Mouse (Mus musculus): ENCODE measurements around the gene Mocs3. TPM values are rescaled to one million over a fixed set of nuclear protein-coding genes. Genes with fewer than 3 reads are reported as not detected.

Mocs3 gene
- polyA plus RNA-seq, 1 experiment from 2014 or later = 5.6 TPM

- H3K4me3 ChIP-seq (ENCODE audit: low read depth, low read length) = no peak overlapping the region
- WGBS = 65% methylated on average over 8 of the region's 8 CpGs
- H3K4me2 ChIP-seq (replicated peaks; ENCODE audit: low read depth, low read length) = no peak overlapping the region
- no peaks in the 10 kb centered on the region for H3K36me3 ChIP-seq (ENCODE audit: insufficient read depth, low read length)
- DNase-seq (ENCODE audit: low spot score) = no peak
- no peaks in the 10 kb centered on the region for H3K4me1 ChIP-seq (ENCODE audit: insufficient read depth, low read depth, low read length)
- H3K9me3 ChIP-seq (ENCODE audit: low read length) = no peaks in the 10 kb centered on the region
- no peak overlapping the region for H3K27ac ChIP-seq (ENCODE audit: low read length)
- no peaks in the 10 kb centered on the region for H3K27me3 ChIP-seq (replicated peaks; ENCODE audit: insufficient read depth, low read length)
- ATAC-seq = no peak
- TF ChIP-seq EP300 (IDR thresholded peaks at IDR 0.05) (no peak), CTCF (IDR thresholded peaks at IDR 0.05) (no peak)
- H3K9ac ChIP-seq (replicated peaks; ENCODE audit: low read depth) = no peak overlapping the region
Observed at GRCm38 (mm10) chr2:168248167-168248855, 17.9 kb downstream of the Mocs3 start.

- no peaks in the 10 kb centered on the region for H3K27me3 ChIP-seq (replicated peaks; ENCODE audit: insufficient read depth, low read length)
- no peak overlapping the region for H3K27ac ChIP-seq (ENCODE audit: low read length)
- no peaks in the 10 kb centered on the region for H3K4me1 ChIP-seq (ENCODE audit: insufficient read depth, low read depth, low read length)
- no peaks in the 10 kb centered on the region for H3K9me3 ChIP-seq (ENCODE audit: low read length)
- DNase-seq (ENCODE audit: low spot score) (peak; percentile 49), ATAC-seq (no peak)
- peak; percentile 49 for TF ChIP-seq CTCF (IDR thresholded peaks at IDR 0.05)
- no peak for TF ChIP-seq EP300 (IDR thresholded peaks at IDR 0.05)
- H3K4me2 ChIP-seq (replicated peaks; ENCODE audit: low read depth, low read length) = no peak overlapping the region
- no peak overlapping the region for H3K9ac ChIP-seq (replicated peaks; ENCODE audit: low read depth)
- 14% methylated on average over 2 of the region's 2 CpGs for WGBS
- no peak overlapping the region for H3K4me3 ChIP-seq (ENCODE audit: low read depth, low read length)
- no peaks in the 10 kb centered on the region for H3K36me3 ChIP-seq (ENCODE audit: insufficient read depth, low read length)
Observed at GRCm38 (mm10) chr2:168248856-168249245, 18.4 kb downstream of the Mocs3 start.

GRCm38 (mm10) chr2:168250270-168250669 lies 19.8 kb downstream of the Mocs3 start:
- Histone ChIP-seq H3K27me3 (replicated peaks; ENCODE audit: insufficient read depth, low read length) (no peaks in the 10 kb centered on the region), H3K4me1 (ENCODE audit: insufficient read depth, low read depth, low read length) (no peaks in the 10 kb centered on the region), H3K4me2 (replicated peaks; ENCODE audit: low read depth, low read length) (no peak overlapping the region), H3K27ac (ENCODE audit: low read length) (no peak overlapping the region), H3K9me3 (ENCODE audit: low read length) (no peaks in the 10 kb centered on the region), H3K9ac (replicated peaks; ENCODE audit: low read depth) (no peak overlapping the region), H3K4me3 (ENCODE audit: low read depth, low read length) (no peak overlapping the region), H3K36me3 (ENCODE audit: insufficient read depth, low read length) (no peaks in the 10 kb centered on the region)
- ATAC-seq (peak; percentile 52; the same call in 1 of the 2 replicates), DNase-seq (ENCODE audit: low spot score) (peak; percentile 74)
- WGBS = 15% methylated on average over 8 of the region's 8 CpGs
- peak; percentile 96 for TF ChIP-seq CTCF (IDR thresholded peaks at IDR 0.05)
- TF ChIP-seq EP300 (IDR thresholded peaks at IDR 0.05) = no peak

- 9% methylated on average over 16 of the region's 16 CpGs for WGBS
- Histone ChIP-seq H3K27ac (ENCODE audit: low read length) (no peak overlapping the region), H3K9me3 (ENCODE audit: low read length) (no peaks in the 10 kb centered on the region), H3K4me1 (ENCODE audit: insufficient read depth, low read depth, low read length) (no peaks in the 10 kb centered on the region), H3K36me3 (ENCODE audit: insufficient read depth, low read length) (no peaks in the 10 kb centered on the region), H3K9ac (replicated peaks; ENCODE audit: low read depth) (no peak overlapping the region), H3K4me2 (replicated peaks; ENCODE audit: low read depth, low read length) (no peak overlapping the region), H3K27me3 (replicated peaks; ENCODE audit: insufficient read depth, low read length) (no peaks in the 10 kb centered on the region), H3K4me3 (ENCODE audit: low read depth, low read length) (no peak overlapping the region)
- DNase-seq (ENCODE audit: low spot score) (peak; percentile 39), ATAC-seq (peak; percentile 48; the same call in 1 of the 2 replicates)
- TF ChIP-seq CTCF (IDR thresholded peaks at IDR 0.05) (peak; percentile 75), EP300 (IDR thresholded peaks at IDR 0.05) (no peak)
Observed at GRCm38 (mm10) chr2:168252639-168253292, 22.3 kb downstream of the Mocs3 start.

- no peak for TF ChIP-seq CTCF (IDR thresholded peaks at IDR 0.05)
- TF ChIP-seq EP300 (IDR thresholded peaks at IDR 0.05) = no peak
- Histone ChIP-seq H3K36me3 (ENCODE audit: insufficient read depth, low read length) (no peaks in the 10 kb centered on the region), H3K9me3 (ENCODE audit: low read length) (no peaks in the 10 kb centered on the region), H3K27me3 (replicated peaks; ENCODE audit: insufficient read depth, low read length) (no peaks in the 10 kb centered on the region), H3K27ac (ENCODE audit: low read length) (no peak overlapping the region), H3K4me1 (ENCODE audit: insufficient read depth, low read depth, low read length) (no peaks in the 10 kb centered on the region), H3K9ac (replicated peaks; ENCODE audit: low read depth) (no peak overlapping the region), H3K4me2 (replicated peaks; ENCODE audit: low read depth, low read length) (no peak overlapping the region), H3K4me3 (ENCODE audit: low read depth, low read length) (no peak overlapping the region)
- WGBS = 23% methylated on average over 7 of the region's 7 CpGs
- DNase-seq (ENCODE audit: low spot score) (no peak), ATAC-seq (no peak)
Observed at GRCm38 (mm10) chr2:168253822-168254221, 23.4 kb downstream of the Mocs3 start.

- Histone ChIP-seq H3K4me2 (replicated peaks; ENCODE audit: low read depth, low read length) (no peak overlapping the region), H3K9ac (replicated peaks; ENCODE audit: low read depth) (no peak overlapping the region), H3K4me1 (ENCODE audit: insufficient read depth, low read depth, low read length) (no peaks in the 10 kb centered on the region), H3K9me3 (ENCODE audit: low read length) (no peaks in the 10 kb centered on the region), H3K27ac (ENCODE audit: low read length) (no peak overlapping the region), H3K27me3 (replicated peaks; ENCODE audit: insufficient read depth, low read length) (no peaks in the 10 kb centered on the region), H3K36me3 (ENCODE audit: insufficient read depth, low read length) (no peaks in the 10 kb centered on the region), H3K4me3 (ENCODE audit: low read depth, low read length) (no peak overlapping the region)
- DNase-seq (ENCODE audit: low spot score) (no peak), ATAC-seq (no peak)
- WGBS = 59% methylated on average over 3 of the region's 3 CpGs
- TF ChIP-seq EP300 (IDR thresholded peaks at IDR 0.05) (no peak), CTCF (IDR thresholded peaks at IDR 0.05) (no peak)
Observed at GRCm38 (mm10) chr2:168256506-168256905, 26.1 kb downstream of the Mocs3 start.

All from lung, postnatal 0 days (tissue).